Mouse (Mus musculus) T-cell, adult 2 months (primary cell): ENCODE measurements around the gene Eif3m.

Source experiments
- DNase-seq: peaks from one replicate; pipeline ENCODE4 v3.0.0; 2022; ENCODE audit warnings: low spot score

Gene Eif3m

DNA sequence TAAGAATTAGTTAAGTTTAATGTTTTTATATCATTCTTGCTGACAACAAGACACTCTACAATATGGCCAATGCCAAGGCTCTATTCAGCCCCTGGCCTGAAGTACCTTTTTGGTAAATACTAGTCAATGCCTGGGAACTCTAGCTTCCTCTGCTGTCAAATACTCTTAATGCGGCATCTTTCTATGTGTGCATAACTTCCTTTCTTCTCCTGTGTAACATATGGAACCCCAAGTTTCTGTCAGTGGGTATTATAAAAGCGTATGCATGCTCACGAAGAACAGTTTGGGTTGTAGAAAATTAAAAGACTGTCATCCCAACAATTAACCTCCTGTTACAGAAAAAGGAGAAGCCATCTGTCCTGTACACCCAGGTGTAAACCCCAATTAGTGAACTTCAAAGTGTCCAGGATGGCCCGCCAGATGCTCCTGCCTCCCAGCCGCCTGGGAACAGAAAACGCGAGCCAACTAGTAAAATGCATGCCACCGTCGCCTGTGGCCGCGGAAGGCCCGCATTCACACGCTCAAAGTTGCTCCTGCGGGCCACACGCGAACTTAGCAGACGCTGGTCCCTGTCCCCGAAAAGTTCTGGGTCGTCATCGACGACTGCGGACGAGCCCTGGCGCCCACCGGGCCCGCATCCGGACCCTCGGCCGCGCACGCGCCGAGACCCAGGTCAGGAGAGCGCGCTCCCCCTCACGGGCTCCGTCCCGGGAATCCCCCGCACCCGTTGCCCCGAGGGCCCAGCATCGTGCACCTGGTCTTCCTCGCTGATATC lies 501 bp downstream of the Eif3m start:
- no peak for DNase-seq

DNA sequence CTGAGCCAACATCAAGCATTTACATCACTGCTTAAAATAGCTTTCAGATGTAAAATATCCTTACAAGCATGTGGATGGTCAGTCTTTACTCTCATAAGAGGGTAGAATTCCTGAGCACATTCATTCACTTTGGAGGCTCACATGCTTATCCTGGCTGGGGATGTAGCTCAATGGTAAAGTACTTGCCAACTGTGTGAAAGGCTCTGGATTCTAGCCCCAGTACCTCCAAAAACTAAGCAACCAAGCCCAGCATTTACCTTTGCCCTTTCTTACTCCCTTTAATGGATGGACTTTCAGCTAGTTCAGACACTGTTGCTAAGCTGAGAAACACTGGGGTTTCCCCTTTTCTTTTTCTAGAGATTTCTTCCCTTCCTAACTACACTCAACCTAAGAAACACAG lies 9.6 kb downstream of the Eif3m start:
- DNase-seq = no peak

DNA sequence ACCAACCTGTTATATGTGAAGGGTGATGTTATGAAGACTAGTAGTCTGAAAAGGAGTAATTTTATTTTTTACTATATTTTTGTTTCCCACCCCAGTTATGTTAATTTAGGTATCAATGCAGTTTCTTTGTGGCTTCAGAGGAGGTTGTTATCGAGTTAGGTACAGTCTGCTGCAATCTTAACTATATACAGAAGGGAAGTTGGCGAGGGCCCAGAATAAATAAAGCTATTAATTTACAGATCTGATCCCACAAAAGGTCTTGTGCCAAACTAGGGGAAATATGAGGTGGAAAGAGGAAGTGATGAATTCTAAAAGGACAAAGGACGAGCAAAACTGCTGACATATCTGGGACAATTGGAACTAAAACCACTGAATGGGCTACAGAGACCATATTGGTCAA lies 20.7 kb downstream of the Eif3m start:
- no peak for DNase-seq

DNA sequence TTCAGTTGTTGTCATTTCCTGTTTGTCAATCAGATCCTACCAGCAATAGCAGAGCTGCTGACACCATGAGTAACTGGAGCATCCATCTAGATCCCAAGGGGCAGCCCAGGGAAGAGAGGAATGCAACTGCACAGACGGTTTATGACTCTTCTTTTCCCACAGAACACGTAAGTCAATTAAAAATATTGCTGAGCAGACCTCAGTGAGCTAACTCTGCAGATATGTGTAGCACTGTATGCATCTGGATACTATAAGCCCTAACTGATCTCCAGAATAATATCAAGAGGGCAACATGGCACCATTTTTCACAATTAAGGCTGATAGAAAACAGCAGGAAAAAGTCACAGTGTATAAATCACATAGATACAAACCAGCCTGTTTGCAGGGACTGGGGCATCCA lies 22.4 kb downstream of the Eif3m start:
- DNase-seq = no peak

DNA sequence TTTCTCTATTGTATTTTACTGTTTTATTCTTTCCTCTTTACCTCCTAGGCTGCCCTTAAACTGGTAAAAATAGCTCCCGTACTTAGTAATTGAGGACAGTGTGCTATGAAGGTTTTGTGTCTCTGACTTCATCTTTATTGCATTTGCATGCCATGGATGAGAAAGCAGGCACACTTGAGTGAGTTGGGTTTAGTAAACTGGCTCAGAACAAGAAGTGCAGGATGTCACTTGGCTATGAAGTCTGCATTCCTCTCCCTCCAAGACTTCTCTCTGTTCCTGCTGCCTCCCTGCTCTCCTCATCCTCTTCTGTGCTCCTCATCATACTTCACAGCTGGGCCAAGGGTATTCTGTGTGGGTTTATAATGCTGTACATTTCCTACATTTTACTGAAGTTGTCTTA lies 27.9 kb downstream of the Eif3m start:
- DNase-seq = no peak

DNA sequence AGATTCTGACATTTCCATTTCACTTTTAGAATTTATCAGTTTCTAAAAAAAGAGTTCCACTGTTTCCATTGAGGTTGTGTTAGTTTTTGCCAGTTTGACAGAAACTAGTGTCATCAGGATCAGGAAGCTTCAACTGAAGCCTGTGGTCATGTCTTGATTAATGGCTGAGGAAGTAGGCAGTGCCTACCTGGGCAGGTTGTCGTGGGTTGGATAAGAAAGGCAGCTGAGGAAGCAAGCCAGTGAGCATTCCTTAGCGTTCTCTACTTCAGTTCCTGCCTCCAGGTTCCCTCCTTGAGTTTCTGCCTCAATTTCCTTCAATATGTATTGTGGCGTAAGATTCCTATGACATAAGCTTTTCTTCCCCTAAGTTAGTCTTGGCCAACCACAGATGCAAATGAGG lies 31.1 kb downstream of the Eif3m start:
- no peak for DNase-seq

DNA sequence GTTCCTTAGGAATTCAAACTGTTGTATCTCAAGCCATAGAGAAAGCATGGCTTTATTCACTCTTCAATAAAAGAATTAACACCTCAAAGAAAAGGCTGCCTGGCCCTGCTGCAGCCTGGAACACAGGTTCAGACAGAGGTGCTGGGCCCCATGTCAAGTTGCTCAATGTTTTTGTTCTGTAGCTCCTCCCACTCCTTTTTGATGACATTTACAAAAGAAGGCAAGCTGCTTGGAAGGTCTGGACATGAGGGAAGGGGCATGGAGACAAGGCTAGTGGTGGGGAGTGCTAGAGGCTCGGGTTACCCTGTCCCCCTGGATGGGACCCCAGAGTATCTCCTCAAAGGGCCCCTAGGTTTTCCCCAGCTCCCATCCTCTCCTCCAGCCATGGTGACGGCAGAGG lies 35.2 kb downstream of the Eif3m start:
- DNase-seq = no peak

DNA sequence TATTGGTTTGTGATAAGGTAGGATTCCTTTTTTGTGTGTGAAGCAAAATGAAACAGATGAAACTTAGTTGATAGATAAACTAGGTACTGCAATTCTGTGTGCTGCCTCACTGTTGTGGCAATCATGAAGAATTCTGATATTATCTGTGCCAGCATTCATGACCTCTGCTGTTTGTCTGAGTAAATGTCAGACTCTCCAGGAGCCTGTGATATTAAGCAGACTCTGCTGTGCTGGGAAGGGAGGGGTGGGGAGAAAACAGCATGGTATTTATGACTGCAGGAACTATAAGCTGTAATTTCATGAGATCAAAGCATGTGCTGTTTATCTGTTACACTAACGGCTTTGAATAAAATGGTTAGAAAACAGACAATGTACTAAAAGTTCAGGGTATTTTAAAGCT lies 52.4 kb downstream of the Eif3m start:
- no peak for DNase-seq
